Mouse (Mus musculus) heart, embryonic 11.5 days (tissue): ENCODE measurements around the gene Ramp1. TPM values are rescaled to one million over a fixed set of nuclear protein-coding genes. Genes with fewer than 3 reads are reported as not detected.

Experiments used
- ATAC-seq: fragments of 200-750 bp; cut with Nextera tagmentation; replicated peaks from 2 replicates; pipeline ENCODE4 v1.8.0; 2017; ENCODE audit warnings: moderate library complexity; ENCODE audit not compliant: insufficient number of reproducible peaks, low FRiP score, low TSS enrichment
- H3K27ac ChIP-seq: fragments of 300-500 bp; sonication (generic); 2 replicates; pipeline ENCODE4 v1.5.1; 2014; ENCODE audit warnings: mild to moderate bottlenecking, low read depth, low read length
- H3K27me3 ChIP-seq: fragments of 300-500 bp; sonication (generic); 2 replicates; pipeline ENCODE4 v1.6.1; 2014; ENCODE audit warnings: mild to moderate bottlenecking, low read length, mixed read lengths; ENCODE audit not compliant: control insufficient read depth, insufficient read depth
- H3K36me3 ChIP-seq: fragments of 300-500 bp; sonication (generic); 2 replicates; pipeline ENCODE4 v1.6.1; 2014; ENCODE audit warnings: mild to moderate bottlenecking, low read length, moderate library complexity, mixed read lengths; ENCODE audit not compliant: control insufficient read depth, insufficient read depth
- H3K4me1 ChIP-seq: fragments of 300-500 bp; sonication (generic); 2 replicates; pipeline ENCODE4 v1.6.1; 2014; ENCODE audit warnings: low read length; ENCODE audit not compliant: control insufficient read depth, insufficient read depth
- H3K4me2 ChIP-seq: fragments of 300-500 bp; sonication (generic); 2 replicates; pipeline ENCODE4 v1.6.1; 2014; ENCODE audit warnings: mild to moderate bottlenecking, moderate library complexity
- H3K4me3 ChIP-seq: fragments of 300-500 bp; sonication (generic); 2 replicates; pipeline ENCODE4 v1.5.1; 2014; ENCODE audit warnings: low read depth, low read length
- H3K9ac ChIP-seq: fragments of 300-500 bp; sonication (generic); 2 replicates; pipeline ENCODE4 v1.6.1; 2014; ENCODE audit warnings: mild to moderate bottlenecking, low read depth, low read length, moderate library complexity
- H3K9me3 ChIP-seq: fragments of 300-500 bp; sonication (generic); replicated peaks from 2 replicates; pipeline ENCODE4 v1.6.1; 2016; ENCODE audit warnings: low read length; ENCODE audit not compliant: control insufficient read depth
- WGBS: fragments of 180-500 bp; shearing (Covaris S2); extraction: QIAGEN DNeasy Blood & Tissue Kit; methylation state at CpG from one replicate; pipeline ENCODE4 v1.1.7; 2014; ENCODE audit not compliant: insufficient replicate concordance; 5-methylcytosine and 5-hydroxymethylcytosine counted together
- polyA plus RNA-seq: library from polyadenylated mRNA; unstranded; fragments of >200 nt; fragmentation: Nextera tagmentation; extraction: Ambion mirVana; gene quantifications from 2 replicates; pipeline ENCODE4 v1.2.1, GENCODE M21; 2014

Gene Ramp1
- 23.5 and 28.2 TPM in 2 replicates for polyA plus RNA-seq

DNA sequence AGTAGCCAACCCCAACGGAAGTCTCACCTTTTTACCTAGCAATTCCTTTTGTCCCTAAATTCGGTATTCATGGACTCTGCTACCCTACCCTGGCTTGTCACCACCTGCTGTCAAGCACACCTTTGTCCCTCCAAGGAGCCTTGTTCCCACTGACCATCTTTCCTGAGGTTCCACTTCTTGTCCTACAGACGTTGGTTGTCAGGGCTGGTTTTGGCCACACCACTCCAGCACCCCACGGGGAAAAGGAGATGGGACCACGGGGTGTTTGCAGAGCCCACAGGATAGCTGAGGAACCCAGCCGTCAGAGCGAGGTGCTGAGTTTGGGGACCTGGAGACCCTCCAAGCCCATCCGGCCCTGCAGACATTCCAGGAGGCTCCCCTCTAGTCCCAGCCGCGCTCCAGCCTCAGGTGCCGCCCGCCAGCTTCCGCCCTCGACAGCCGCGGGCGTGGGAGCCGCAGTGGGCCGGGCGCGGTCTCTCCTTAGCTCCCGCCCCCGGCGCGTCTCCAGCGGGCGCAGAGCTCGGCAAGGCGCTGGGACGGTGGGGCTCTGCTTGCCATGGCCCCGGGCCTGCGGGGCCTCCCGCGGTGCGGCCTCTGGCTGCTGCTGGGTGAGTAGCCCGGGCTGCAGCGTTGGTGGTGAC is at the start of gene Ramp1:
Gene Ramp1 (plus strand): TSS at position 290 of the 641 bp plus-strand sequence.
- no peaks in the 10 kb centered on the region for H3K36me3 ChIP-seq
- H3K4me1 ChIP-seq: peaks cover 15% of the 10 kb centered on the region; the same call in 1 of the 2 replicates
- H3K27me3 ChIP-seq: peaks cover 2% of the 10 kb centered on the region
- 0 out of 2 replicates have a peak, but pooled peaks have one; percentile 39 for ATAC-seq
- 3% methylated on average over 37 of the region's 37 CpGs for WGBS
- H3K4me2 ChIP-seq: peak within 1 kb of the TSS; percentile 81
- H3K9ac ChIP-seq: peak within 1 kb of the TSS; percentile 73
- H3K4me3 ChIP-seq: peak within 1 kb of the TSS; percentile 51
- H3K9me3 ChIP-seq: no peaks in the 10 kb centered on the region
- no peak within 1 kb of the TSS for H3K27ac ChIP-seq

GRCm38 (mm10) chr1:91137036-91137435 is 42.6 kb upstream of the Ramp1 start:
- ATAC-seq: no peak
- no peak overlapping the region for H3K4me2 ChIP-seq
- H3K4me1 ChIP-seq: no peaks in the 10 kb centered on the region
- no peak overlapping the region for H3K27ac ChIP-seq
- no peak overlapping the region for H3K9ac ChIP-seq
- H3K9me3 ChIP-seq: no peaks in the 10 kb centered on the region
- no peaks in the 10 kb centered on the region for H3K36me3 ChIP-seq
- H3K4me3 ChIP-seq: no peak overlapping the region
- no peaks in the 10 kb centered on the region for H3K27me3 ChIP-seq
- 72% methylated on average over 2 of the region's 2 CpGs for WGBS

GRCm38 (mm10) chr1:91144813-91145212 is 34.8 kb upstream of the Ramp1 start, which contains the start of gene Rbm44:
TSS of gene Rbm44 (plus strand) at chr1:91145089.
- Histone ChIP-seq H3K27ac (no peak within 1 kb of the TSS), H3K4me2 (peak within 1 kb of the TSS; percentile 14), H3K9ac (no peak within 1 kb of the TSS), H3K4me3 (peak within 1 kb of the TSS; percentile 1; the same call in 1 of the 2 replicates), H3K9me3 (no peaks in the 10 kb centered on the region), H3K36me3 (no peaks in the 10 kb centered on the region), H3K4me1 (no peaks in the 10 kb centered on the region), H3K27me3 (no peaks in the 10 kb centered on the region)
- ATAC-seq: peak; percentile 42; the same call in 1 of the 2 replicates
- 49% methylated on average over 20 of the region's 20 CpGs for WGBS

DNA sequence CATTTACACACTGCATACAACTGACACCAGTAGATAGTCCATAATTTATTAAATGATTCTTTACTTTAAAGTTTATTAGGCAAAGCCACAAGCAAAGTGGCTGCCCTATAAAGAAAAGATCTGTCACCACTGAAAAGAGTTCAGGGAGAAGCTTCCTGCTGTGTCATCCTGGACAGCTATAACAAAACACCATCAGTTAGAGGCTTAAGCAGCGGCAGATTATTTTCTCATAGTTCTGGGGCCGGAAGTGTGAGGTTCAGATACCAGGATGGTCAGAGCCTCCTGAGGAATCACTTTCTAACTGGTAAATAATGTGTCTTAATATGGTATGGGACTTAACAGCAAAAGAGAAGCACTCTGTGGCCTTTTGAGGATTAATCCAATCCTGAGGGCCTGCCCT is 28.1 kb upstream of the Ramp1 start:
- Histone ChIP-seq H3K9me3 (no peaks in the 10 kb centered on the region), H3K4me1 (no peaks in the 10 kb centered on the region), H3K4me2 (no peak overlapping the region), H3K36me3 (no peaks in the 10 kb centered on the region), H3K27me3 (no peaks in the 10 kb centered on the region), H3K27ac (no peak overlapping the region), H3K4me3 (no peak overlapping the region), H3K9ac (no peak overlapping the region)
- WGBS: 59% methylated on average over 2 of the region's 2 CpGs
- ATAC-seq: no peak

DNA sequence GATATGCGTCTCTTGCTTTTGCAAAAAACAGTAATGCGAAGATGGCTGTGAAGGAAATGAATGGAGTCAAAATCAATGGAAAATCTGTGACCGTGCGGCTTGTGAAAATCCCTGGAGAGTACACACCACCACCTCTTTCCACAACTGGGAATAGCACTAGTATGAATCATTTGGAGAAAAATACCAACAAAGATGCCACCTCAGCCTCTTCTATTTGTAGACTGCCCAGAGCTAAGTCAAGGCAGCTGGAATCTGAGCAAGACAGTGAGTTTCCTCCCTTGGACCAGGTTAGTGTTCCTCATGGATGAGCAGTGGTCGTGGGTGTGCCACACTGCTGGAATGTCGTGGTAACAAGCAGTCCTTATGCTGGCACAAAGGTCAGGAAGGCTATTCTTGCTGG is 12.8 kb upstream of the Ramp1 start:
- Histone ChIP-seq H3K4me3 (no peak overlapping the region), H3K27me3 (no peaks in the 10 kb centered on the region), H3K27ac (no peak overlapping the region), H3K36me3 (no peaks in the 10 kb centered on the region), H3K4me2 (no peak overlapping the region), H3K4me1 (0 out of 2 replicates have a peak, but pooled peaks cover 2% of the 10 kb centered on the region), H3K9ac (no peak overlapping the region), H3K9me3 (no peaks in the 10 kb centered on the region)
- WGBS: 78% methylated on average over 6 of the region's 6 CpGs
- no peak for ATAC-seq

DNA sequence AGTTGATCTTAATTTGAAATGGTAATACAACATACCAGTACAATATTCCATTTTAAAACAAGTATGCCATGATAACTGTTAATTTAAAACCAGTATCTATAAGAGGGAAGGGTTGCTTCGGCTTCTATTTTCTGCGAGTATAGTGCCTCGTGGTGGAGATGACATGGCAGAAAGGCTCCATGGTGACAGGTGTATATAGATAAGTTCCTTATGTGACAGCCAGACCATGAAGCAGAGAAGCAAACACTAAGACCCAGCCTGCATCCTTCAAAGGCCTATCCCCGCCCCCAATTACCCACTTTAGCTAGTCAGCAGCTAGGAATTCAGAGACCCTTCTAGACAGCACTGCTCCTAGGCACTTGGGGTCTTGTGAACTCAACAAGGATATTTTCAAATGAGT is 10.5 kb upstream of the Ramp1 start:
- H3K9ac ChIP-seq: no peak overlapping the region
- no peaks in the 10 kb centered on the region for H3K27me3 ChIP-seq
- H3K36me3 ChIP-seq: no peaks in the 10 kb centered on the region
- 51% methylated on average over 4 of the region's 4 CpGs for WGBS
- H3K9me3 ChIP-seq: no peaks in the 10 kb centered on the region
- H3K4me1 ChIP-seq: 0 out of 2 replicates have a peak, but pooled peaks cover 2% of the 10 kb centered on the region
- H3K4me3 ChIP-seq: no peak overlapping the region
- no peak overlapping the region for H3K27ac ChIP-seq
- no peak for ATAC-seq
- H3K4me2 ChIP-seq: no peak overlapping the region

DNA sequence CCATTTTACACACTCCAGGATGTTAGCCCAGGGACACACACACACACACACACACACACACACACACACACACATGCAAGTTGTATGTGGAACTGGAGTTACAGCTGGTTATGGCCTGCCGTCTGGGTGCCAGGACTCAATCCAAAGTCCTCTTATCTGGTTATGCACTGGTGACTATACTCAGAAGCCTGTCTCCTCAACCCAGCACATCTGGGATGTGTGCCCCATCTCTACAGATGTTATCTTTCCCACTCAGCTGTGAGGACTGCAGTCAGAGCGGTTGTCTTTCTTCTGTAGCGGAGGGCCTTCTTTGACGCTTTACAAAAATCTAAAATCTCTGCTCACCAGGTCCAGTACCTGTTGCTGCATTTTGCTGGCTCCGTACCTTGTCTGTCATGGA is 4.8 kb upstream of the Ramp1 start:
- H3K36me3 ChIP-seq: no peaks in the 10 kb centered on the region
- H3K4me1 ChIP-seq: peaks cover 4% of the 10 kb centered on the region; the same call in 1 of the 2 replicates
- no peak overlapping the region for H3K27ac ChIP-seq
- WGBS: 87% methylated on average over 5 of the region's 5 CpGs
- no peak overlapping the region for H3K4me2 ChIP-seq
- no peak for ATAC-seq
- H3K9ac ChIP-seq: no peak overlapping the region
- peaks cover 2% of the 10 kb centered on the region; the same call in 1 of the 2 replicates for H3K27me3 ChIP-seq
- H3K4me3 ChIP-seq: no peak overlapping the region
- H3K9me3 ChIP-seq: no peaks in the 10 kb centered on the region

- H3K9me3 ChIP-seq: no peaks in the 10 kb centered on the region
- peaks cover 9% of the 10 kb centered on the region; the same call in 1 of the 2 replicates for H3K4me1 ChIP-seq
- no peaks in the 10 kb centered on the region for H3K36me3 ChIP-seq
- H3K9ac ChIP-seq: no peak overlapping the region
- 59% methylated on average over 3 of the region's 3 CpGs for WGBS
- H3K27me3 ChIP-seq: peaks cover 2% of the 10 kb centered on the region
- H3K4me3 ChIP-seq: no peak overlapping the region
- no peak overlapping the region for H3K4me2 ChIP-seq
- no peak for ATAC-seq
- no peak overlapping the region for H3K27ac ChIP-seq
Observed at GRCm38 (mm10) chr1:91176026-91176425, 3.6 kb upstream of the Ramp1 start.

GRCm38 (mm10) chr1:91176871-91177270 is 2.8 kb upstream of the Ramp1 start:
- H3K27me3 ChIP-seq: peaks cover 2% of the 10 kb centered on the region
- H3K4me3 ChIP-seq: no peak overlapping the region
- no peak overlapping the region for H3K9ac ChIP-seq
- H3K4me2 ChIP-seq: no peak overlapping the region
- H3K27ac ChIP-seq: no peak overlapping the region
- H3K36me3 ChIP-seq: no peaks in the 10 kb centered on the region
- peaks cover 12% of the 10 kb centered on the region; the same call in 1 of the 2 replicates for H3K4me1 ChIP-seq
- ATAC-seq: no peak
- H3K9me3 ChIP-seq: no peaks in the 10 kb centered on the region
- WGBS: 54% methylated on average over 4 of the region's 4 CpGs
